Mouse (Mus musculus): ENCODE results near the gene Creb3l2. TPM values are rescaled to one million over a fixed set of nuclear protein-coding genes. Genes with fewer than 3 reads are reported as not detected.

The Creb3l2 gene
- polyA plus RNA-seq, 1 experiment = 1.4 TPM

- Histone ChIP-seq H3K36me3 (replicated peaks; ENCODE audit: low read length) (peaks cover 19% of the 10 kb centered on the region), H3K27me3 (replicated peaks) (no peaks in the 10 kb centered on the region), H3K4me1 (peaks cover 17% of the 10 kb centered on the region), H3K9me3 (no peaks in the 10 kb centered on the region), H3K4me3 (replicated peaks) (no peak overlapping the region)
- TF ChIP-seq FLI1 (IDR thresholded peaks at IDR 0.05; ENCODE audit: low read length) = no peak
- no peak for TF ChIP-seq GATA1 (IDR thresholded peaks at IDR 0.05; ENCODE audit: borderline replicate concordance, low read length)
Measured at GRCm38 (mm10) chr6:37415505-37415904, 26.4 kb downstream of the Creb3l2 start.

- Histone ChIP-seq H3K9me3 (no peaks in the 10 kb centered on the region), H3K36me3 (replicated peaks; ENCODE audit: low read length) (peaks cover 19% of the 10 kb centered on the region), H3K4me1 (peaks cover 17% of the 10 kb centered on the region), H3K27me3 (replicated peaks) (no peaks in the 10 kb centered on the region), H3K4me3 (replicated peaks) (no peak overlapping the region)
- TF ChIP-seq FLI1 (IDR thresholded peaks at IDR 0.05; ENCODE audit: low read length) (no peak), GATA1 (IDR thresholded peaks at IDR 0.05; ENCODE audit: borderline replicate concordance, low read length) (no peak)
Measured at GRCm38 (mm10) chr6:37415034-37415433, 26.9 kb downstream of the Creb3l2 start.

DNA sequence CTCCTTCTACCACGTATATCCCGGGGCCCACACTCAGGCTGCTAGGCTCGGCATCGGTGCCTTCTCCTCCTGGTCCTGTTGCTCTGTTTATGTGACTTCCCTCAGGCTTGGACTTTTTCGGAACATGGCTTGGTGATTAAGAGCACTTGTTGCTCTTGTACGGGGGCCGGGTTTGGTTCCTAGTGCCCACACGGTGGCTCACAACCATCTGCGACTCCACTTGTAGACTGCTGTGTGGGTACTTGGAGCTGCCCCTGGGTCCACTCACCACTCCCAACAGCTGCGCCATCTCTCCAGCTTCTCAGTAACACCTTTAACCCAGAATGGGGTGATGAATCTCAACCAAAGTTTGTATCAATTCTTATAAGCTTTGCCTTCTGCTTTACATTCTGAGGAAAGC is 27.4 kb downstream of the Creb3l2 start:
- peaks cover 19% of the 10 kb centered on the region for H3K36me3 ChIP-seq (replicated peaks; ENCODE audit: low read length)
- TF ChIP-seq GATA1 (IDR thresholded peaks at IDR 0.05; ENCODE audit: borderline replicate concordance, low read length) (no peak), FLI1 (IDR thresholded peaks at IDR 0.05; ENCODE audit: low read length) (no peak)
- peaks cover 19% of the 10 kb centered on the region for H3K4me1 ChIP-seq
- H3K27me3 ChIP-seq (replicated peaks) = no peaks in the 10 kb centered on the region
- H3K4me3 ChIP-seq (replicated peaks) = no peak overlapping the region
- no peaks in the 10 kb centered on the region for H3K9me3 ChIP-seq

DNA sequence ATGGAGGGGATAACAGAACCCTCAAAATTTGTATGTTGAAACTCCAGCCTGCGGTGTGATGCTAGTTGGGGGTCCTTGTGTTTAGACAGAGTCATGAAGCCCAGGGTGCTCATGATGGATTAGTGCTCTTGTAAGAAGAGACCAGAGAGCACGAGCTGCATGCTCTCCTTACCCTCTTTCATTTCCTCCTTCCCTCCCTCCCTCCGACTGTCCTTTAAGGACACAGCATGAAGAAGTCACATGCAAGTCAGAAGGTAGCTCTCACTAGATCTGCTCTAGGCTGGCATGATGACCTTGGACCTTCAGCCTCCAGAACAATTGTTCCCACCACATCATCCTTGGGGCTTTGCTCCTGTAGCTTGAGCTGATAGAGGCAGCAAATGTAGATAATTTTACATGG is 30.2 kb downstream of the Creb3l2 start:
- H3K9me3 ChIP-seq = peaks cover 7% of the 10 kb centered on the region
- H3K36me3 ChIP-seq (replicated peaks; ENCODE audit: low read length) = peaks cover 21% of the 10 kb centered on the region
- H3K4me3 ChIP-seq (replicated peaks) = no peak overlapping the region
- H3K27me3 ChIP-seq (replicated peaks) = no peaks in the 10 kb centered on the region
- TF ChIP-seq FLI1 (IDR thresholded peaks at IDR 0.05; ENCODE audit: low read length) = no peak
- no peak for TF ChIP-seq GATA1 (IDR thresholded peaks at IDR 0.05; ENCODE audit: borderline replicate concordance, low read length)
- peaks cover 10% of the 10 kb centered on the region for H3K4me1 ChIP-seq

- TF ChIP-seq FLI1 (IDR thresholded peaks at IDR 0.05; ENCODE audit: low read length) = no peak
- no peak for TF ChIP-seq GATA1 (IDR thresholded peaks at IDR 0.05; ENCODE audit: borderline replicate concordance, low read length)
- Histone ChIP-seq H3K4me1 (peaks cover 10% of the 10 kb centered on the region), H3K27me3 (replicated peaks) (no peaks in the 10 kb centered on the region), H3K9me3 (peaks cover 17% of the 10 kb centered on the region), H3K36me3 (replicated peaks; ENCODE audit: low read length) (peaks cover 19% of the 10 kb centered on the region), H3K4me3 (replicated peaks) (no peak overlapping the region)
Measured at GRCm38 (mm10) chr6:37409829-37410228, 32.1 kb downstream of the Creb3l2 start.

DNA sequence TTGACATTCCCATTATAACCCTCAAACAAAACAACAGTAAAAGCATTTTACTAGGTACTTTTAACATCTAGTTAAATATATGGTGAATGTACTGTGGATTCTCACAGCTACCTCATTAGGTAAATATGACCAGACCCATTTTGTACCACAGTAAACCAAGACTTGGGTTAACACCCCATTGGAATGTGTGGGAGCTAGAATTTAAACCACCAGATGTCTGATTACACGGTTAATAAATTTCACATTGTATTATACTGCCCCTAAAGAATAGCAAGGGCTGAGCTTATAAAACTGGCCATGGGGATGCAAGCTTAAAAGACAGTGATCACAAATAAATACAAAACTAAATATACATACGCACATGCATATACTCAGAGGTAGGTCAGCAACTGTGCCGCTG is 34.1 kb downstream of the Creb3l2 start:
- Histone ChIP-seq H3K4me1 (peaks cover 10% of the 10 kb centered on the region), H3K27me3 (replicated peaks) (no peaks in the 10 kb centered on the region), H3K4me3 (replicated peaks) (no peak overlapping the region), H3K9me3 (peaks cover 17% of the 10 kb centered on the region), H3K36me3 (replicated peaks; ENCODE audit: low read length) (peaks cover 15% of the 10 kb centered on the region)
- TF ChIP-seq FLI1 (IDR thresholded peaks at IDR 0.05; ENCODE audit: low read length) = no peak
- TF ChIP-seq GATA1 (IDR thresholded peaks at IDR 0.05; ENCODE audit: borderline replicate concordance, low read length) = no peak

DNA sequence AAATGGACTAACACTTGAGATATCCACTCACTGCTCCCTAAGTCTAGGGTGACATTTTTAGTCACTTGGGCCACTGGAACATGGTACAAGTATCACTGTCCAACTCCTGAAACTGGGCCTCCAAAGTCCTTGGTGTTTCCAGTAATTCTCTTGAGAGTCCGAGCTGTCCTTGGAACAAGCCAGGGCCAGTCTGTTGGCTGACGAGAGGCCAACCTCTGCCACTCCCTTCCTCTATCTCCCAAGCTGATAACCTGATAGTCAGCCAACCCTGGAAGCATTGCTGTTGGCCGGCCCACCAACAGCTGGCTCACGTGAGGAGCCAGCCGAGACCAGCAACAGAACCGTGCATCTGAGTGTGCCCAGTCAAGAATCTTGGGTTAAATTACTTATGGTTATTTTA is 35.0 kb downstream of the Creb3l2 start:
- peaks cover 17% of the 10 kb centered on the region for H3K9me3 ChIP-seq
- H3K36me3 ChIP-seq (replicated peaks; ENCODE audit: low read length) = peaks cover 15% of the 10 kb centered on the region
- TF ChIP-seq GATA1 (IDR thresholded peaks at IDR 0.05; ENCODE audit: borderline replicate concordance, low read length) = no peak
- no peak for TF ChIP-seq FLI1 (IDR thresholded peaks at IDR 0.05; ENCODE audit: low read length)
- H3K27me3 ChIP-seq (replicated peaks) = no peaks in the 10 kb centered on the region
- H3K4me3 ChIP-seq (replicated peaks) = no peak overlapping the region
- H3K4me1 ChIP-seq = peaks cover 10% of the 10 kb centered on the region

- Histone ChIP-seq H3K4me1 (peaks cover 12% of the 10 kb centered on the region), H3K36me3 (replicated peaks; ENCODE audit: low read length) (peaks cover 15% of the 10 kb centered on the region), H3K4me3 (replicated peaks) (no peak overlapping the region), H3K9me3 (peaks cover 17% of the 10 kb centered on the region), H3K27me3 (replicated peaks) (no peaks in the 10 kb centered on the region)
- TF ChIP-seq FLI1 (IDR thresholded peaks at IDR 0.05; ENCODE audit: low read length) = no peak
- no peak for TF ChIP-seq GATA1 (IDR thresholded peaks at IDR 0.05; ENCODE audit: borderline replicate concordance, low read length)
Measured at GRCm38 (mm10) chr6:37406018-37406417, 35.9 kb downstream of the Creb3l2 start.

GRCm38 (mm10) chr6:37404325-37404724 is 37.6 kb downstream of the Creb3l2 start:
- Histone ChIP-seq H3K9me3 (peaks cover 17% of the 10 kb centered on the region), H3K36me3 (replicated peaks; ENCODE audit: low read length) (peaks cover 15% of the 10 kb centered on the region), H3K27me3 (replicated peaks) (no peaks in the 10 kb centered on the region), H3K4me1 (peaks cover 6% of the 10 kb centered on the region), H3K4me3 (replicated peaks) (no peak overlapping the region)
- no peak for TF ChIP-seq FLI1 (IDR thresholded peaks at IDR 0.05; ENCODE audit: low read length)
- TF ChIP-seq GATA1 (IDR thresholded peaks at IDR 0.05; ENCODE audit: borderline replicate concordance, low read length) = no peak

DNA sequence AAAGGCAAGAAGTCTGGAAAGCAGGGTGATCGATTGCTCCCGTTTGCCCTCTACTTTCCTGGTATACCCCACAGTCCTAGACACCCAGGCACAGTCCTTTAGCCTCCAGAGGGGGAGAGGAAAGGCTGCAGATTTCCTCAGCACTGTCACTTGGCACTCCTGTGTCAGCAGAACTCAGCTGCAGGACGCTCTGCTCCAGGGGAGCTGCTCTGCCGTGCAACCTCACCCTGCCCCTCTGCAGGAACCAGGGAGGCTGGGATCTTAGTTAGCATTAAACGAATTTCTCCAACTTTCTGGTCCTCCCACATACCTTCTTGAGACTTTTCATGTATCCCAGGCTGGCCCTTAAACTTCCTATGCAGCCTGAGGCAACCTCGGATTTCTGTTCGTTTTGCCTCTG is 40.0 kb downstream of the Creb3l2 start:
- no peak overlapping the region for H3K4me3 ChIP-seq (replicated peaks)
- peaks cover 16% of the 10 kb centered on the region for H3K4me1 ChIP-seq
- peaks cover 12% of the 10 kb centered on the region for H3K9me3 ChIP-seq
- H3K27me3 ChIP-seq (replicated peaks) = no peaks in the 10 kb centered on the region
- TF ChIP-seq GATA1 (IDR thresholded peaks at IDR 0.05; ENCODE audit: borderline replicate concordance, low read length) (no peak), FLI1 (IDR thresholded peaks at IDR 0.05; ENCODE audit: low read length) (no peak)
- peaks cover 11% of the 10 kb centered on the region for H3K36me3 ChIP-seq (replicated peaks; ENCODE audit: low read length)
